Mouse (Mus musculus) left cerebral cortex, adult 2 months (tissue): Measurements from ENCODE around the gene Chst11. TPM values are rescaled to one million over a fixed set of nuclear protein-coding genes. Genes with fewer than 3 reads are reported as not detected.
"Not testable (repeated sequence)": the region's sequence is repeated elsewhere in the genome, so short reads cannot be mapped to it uniquely, and the experiment has no call there.

Source experiments
- DNase-seq, 2 experiments: peaks; one replicate each; pipeline ENCODE4 v3.0.0; 2021 to 2022; ENCODE audit warnings: low spot score in 2 of 2, mixed read lengths in 1 of 2; ENCODE audit errors: extremely low spot score in 1 of 2
- H3K27ac ChIP-seq: fragments of 200-600 bp; 2 replicates; pipeline ENCODE4 v1.8.1; 2022
- H3K4me3 ChIP-seq: fragments of 200-600 bp; 2 replicates; pipeline ENCODE4 v1.8.1; 2022
- CTCF ChIP-seq: fragments of 200-600 bp; IDR thresholded peaks from 2 replicates; pipeline ENCODE4 v1.8.1; 2022; ENCODE audit warnings: antibody characterized with exemption, mild to moderate bottlenecking, moderate library complexity
- intact Hi-C: fragments of 180-260 bp; cut with DNase I; formaldehyde crosslinking; loops from one replicate; pipeline ENCODE4 v1.15.1; 2025
- total RNA-seq, 2 experiments: library from RNA; stranded (reverse); gene quantifications; 2 replicates each; pipeline ENCODE4 v1.2.3; 2021

Gene Chst11
- total RNA-seq, 2 experiments from 2014 or later: 31.1 to 35.0 TPM

DNA sequence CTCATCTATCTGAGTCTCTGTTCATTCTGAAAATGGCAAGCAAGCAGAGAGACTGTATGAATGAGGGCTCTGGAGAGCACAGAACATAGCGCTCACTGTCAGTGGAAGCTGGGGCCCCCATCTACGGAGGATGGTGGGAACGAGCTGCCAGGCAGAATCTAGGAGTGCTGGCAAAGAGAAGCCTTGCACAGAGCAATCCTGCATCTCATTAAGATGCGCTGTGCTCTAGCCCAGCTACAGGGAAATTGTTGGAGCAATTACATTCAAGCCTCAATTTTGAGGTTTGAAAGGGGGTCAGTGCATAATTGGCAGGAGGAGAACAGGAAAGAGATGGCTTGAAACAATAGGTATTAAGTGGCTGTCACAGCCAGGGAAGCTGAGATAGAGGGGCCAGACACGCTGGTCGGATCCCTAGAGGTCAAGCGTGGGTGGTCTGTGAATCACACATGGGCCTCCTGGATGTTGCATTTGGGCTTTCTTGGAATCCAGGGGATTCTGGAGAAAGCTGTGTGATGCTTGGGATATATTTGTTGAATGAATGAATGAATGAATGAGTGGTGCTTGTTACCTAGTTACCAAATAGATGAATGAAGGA is 121.0 kb downstream of the Chst11 start:
- peak overlapping the region; percentile 57 for H3K27ac ChIP-seq
- intact Hi-C loops: loop anchor here (2.0 to 5.0 kb wide), 2 partner anchors 45 to 76 kb away; no protein-coding TSS in a partner anchor
- H3K4me3 ChIP-seq: no peak overlapping the region
- DNase-seq: peak; percentile 46 to 60
- TF ChIP-seq CTCF: no peak

DNA sequence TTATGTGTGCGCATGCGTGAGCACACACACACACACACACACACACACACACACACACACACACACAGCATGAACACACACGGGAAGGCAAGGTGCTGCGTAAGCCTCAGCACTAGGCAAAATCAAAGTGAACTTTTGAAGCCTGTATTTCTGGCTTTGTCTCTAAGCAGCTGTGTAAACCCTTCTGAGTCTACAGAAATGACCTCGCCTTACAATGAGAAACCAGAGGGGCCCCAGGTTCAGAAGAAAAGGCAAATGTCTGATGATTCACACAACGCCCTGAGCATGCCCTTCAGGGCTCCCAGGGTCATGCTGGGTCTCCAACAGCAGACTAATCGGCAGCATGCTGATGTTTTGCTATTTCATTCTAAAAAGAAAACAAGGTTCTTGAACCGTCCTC is 122.1 kb downstream of the Chst11 start:
- H3K27ac ChIP-seq: peak overlapping the region; percentile 50; the same call in 1 of the 2 replicates
- DNase-seq: no peak
- intact Hi-C loops: loop anchor here (2.0 to 5.0 kb wide), 2 partner anchors 47 to 75 kb away; no protein-coding TSS in a partner anchor
- H3K4me3 ChIP-seq: no peak overlapping the region
- TF ChIP-seq CTCF: no peak

GRCm38 (mm10) chr10:83107921-83108738 is 122.8 kb downstream of the Chst11 start:
- Histone ChIP-seq H3K4me3 (no peak overlapping the region), H3K27ac (peak overlapping the region; percentile 50)
- no peak for DNase-seq
- TF ChIP-seq CTCF: no peak
- intact Hi-C loops: loop anchor here (2.0 to 5.0 kb wide), 2 partner anchors 47 to 74 kb away; no protein-coding TSS in a partner anchor

GRCm38 (mm10) chr10:83108946-83109345 is 123.6 kb downstream of the Chst11 start:
- H3K4me3 ChIP-seq: no peak overlapping the region
- intact Hi-C loops: loop anchor here (5.0 kb wide), 1 partner anchor 73 kb away; no protein-coding TSS in a partner anchor
- no peak for TF ChIP-seq CTCF
- no peak for DNase-seq
- H3K27ac ChIP-seq: no peak overlapping the region

- DNase-seq: no peak
- Histone ChIP-seq H3K4me3 (no peak overlapping the region), H3K27ac (peak overlapping the region; percentile 11; the same call in 1 of the 2 replicates)
- TF ChIP-seq CTCF: no peak
- intact Hi-C loops: no loop called here
Measured at GRCm38 (mm10) chr10:83111046-83111445, 125.7 kb downstream of the Chst11 start.

- Histone ChIP-seq H3K27ac (no peak overlapping the region), H3K4me3 (no peak overlapping the region)
- intact Hi-C loops: no loop called here
- TF ChIP-seq CTCF: no peak
- no peak for DNase-seq
Measured at GRCm38 (mm10) chr10:83112345-83112744, 127.0 kb downstream of the Chst11 start.

DNA sequence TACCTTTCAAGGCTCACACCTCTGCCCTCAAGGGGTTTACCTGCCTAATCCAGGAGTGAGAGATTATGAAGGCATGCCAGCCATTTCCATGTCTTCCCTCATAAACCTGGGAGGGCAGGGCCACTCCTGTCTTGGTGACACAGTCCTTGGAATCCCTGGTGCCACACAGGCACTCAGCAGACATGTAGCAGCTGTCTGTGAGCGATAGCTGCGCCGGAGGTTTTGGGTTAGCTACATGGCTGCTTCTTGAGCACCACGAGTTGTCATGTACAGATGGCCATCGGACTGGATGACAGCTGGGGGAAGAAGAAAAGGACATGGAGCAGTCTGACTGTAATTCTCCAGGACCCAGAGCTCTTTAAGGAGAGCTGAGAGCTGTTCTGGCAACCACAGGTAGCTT is 129.3 kb downstream of the Chst11 start:
- Histone ChIP-seq H3K27ac (no peak overlapping the region), H3K4me3 (no peak overlapping the region)
- no peak for TF ChIP-seq CTCF
- DNase-seq: no peak
- intact Hi-C loops: no loop called here

- no peak for TF ChIP-seq CTCF
- intact Hi-C loops: no loop called here
- H3K4me3 ChIP-seq: no peak overlapping the region
- H3K27ac ChIP-seq: no peak overlapping the region
- DNase-seq: no peak
Measured at GRCm38 (mm10) chr10:83116889-83117288, 131.6 kb downstream of the Chst11 start.

DNA sequence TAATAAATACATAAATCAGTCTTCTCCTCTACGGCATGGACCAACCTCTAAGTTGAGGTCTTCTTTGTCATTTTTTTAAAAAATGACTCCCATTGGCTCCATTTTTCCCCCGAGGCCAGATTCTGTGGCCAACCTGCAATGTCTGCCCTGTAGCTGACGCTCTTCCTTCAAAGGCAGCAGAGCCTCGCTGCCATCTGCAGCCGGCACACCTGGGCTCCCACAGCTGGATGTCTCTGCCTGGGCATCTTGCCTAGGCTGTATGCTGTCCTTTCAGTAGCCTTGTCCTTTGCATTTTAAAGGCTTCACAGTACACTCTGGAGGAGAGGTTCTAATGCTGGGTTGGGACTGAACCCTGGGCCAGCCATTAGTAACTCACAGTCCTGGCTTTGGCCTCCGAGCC is 132.6 kb downstream of the Chst11 start:
- no peak overlapping the region for H3K27ac ChIP-seq
- TF ChIP-seq CTCF: no peak
- no peak for DNase-seq
- no peak overlapping the region for H3K4me3 ChIP-seq
- intact Hi-C loops: no loop called here

GRCm38 (mm10) chr10:83118613-83119012 is 133.3 kb downstream of the Chst11 start:
- intact Hi-C loops: no loop called here
- H3K4me3 ChIP-seq: no peak overlapping the region
- no peak for DNase-seq
- TF ChIP-seq CTCF: no peak; the same call in 1 of the 2 replicates
- H3K27ac ChIP-seq: no peak overlapping the region

DNA sequence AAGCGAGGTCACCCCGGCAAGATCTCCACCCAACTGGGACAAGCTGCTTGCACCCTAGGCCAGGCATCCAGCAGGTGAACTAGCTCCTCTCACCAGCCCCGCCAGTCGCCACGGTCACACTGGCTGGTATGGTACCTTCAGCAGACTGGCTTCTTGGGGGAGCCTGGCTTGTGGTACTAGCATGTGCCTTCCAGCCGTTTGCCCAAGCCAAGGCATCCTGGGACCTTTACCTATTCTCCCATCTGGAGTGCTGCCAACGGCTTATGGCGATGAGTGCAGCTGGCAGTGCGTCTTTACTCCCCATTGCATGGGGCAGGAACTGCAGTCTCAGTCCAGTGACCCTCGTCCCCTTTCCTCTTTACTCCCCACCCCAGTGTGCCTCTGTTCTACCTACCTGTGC is 133.7 kb downstream of the Chst11 start:
- Histone ChIP-seq H3K27ac (no peak overlapping the region), H3K4me3 (no peak overlapping the region)
- intact Hi-C loops: no loop called here
- no peak for DNase-seq
- no peak for TF ChIP-seq CTCF

GRCm38 (mm10) chr10:83119461-83119860 is 134.2 kb downstream of the Chst11 start:
- H3K27ac ChIP-seq, DNase-seq, intact Hi-C loops, H3K4me3 ChIP-seq: not testable (repeated sequence)
